Mouse (Mus musculus) heart, postnatal 36 days (tissue): Measurements from ENCODE around the gene Myh6. TPM values are rescaled to one million over a fixed set of nuclear protein-coding genes. Genes with fewer than 3 reads are reported as not detected.

Experiments
- DNase-seq, 2 experiments: peaks; one replicate each; pipeline ENCODE4 v3.0.0; 2021 to 2022
- intact Hi-C: fragments of 180-260 bp; cut with DNase I; formaldehyde crosslinking; loops from one replicate; pipeline ENCODE4 v1.15.1; 2025
- total RNA-seq, 2 experiments: library from RNA; stranded (reverse); gene quantifications; 2 replicates each; pipeline ENCODE4 v1.2.3; 2021

The Myh6 gene
- total RNA-seq, 2 experiments from 2014 or later = 23,066 to 24,862 TPM

GRCm38 (mm10) chr14:54937361-54938182 lies 29.2 kb downstream of the Myh6 start:
- intact Hi-C loops = loop anchor here (2.0 kb wide), 1 partner anchor 95 kb away; no protein-coding TSS in a partner anchor
- DNase-seq = peak in 1 of 2 experiments; percentile 8

DNA sequence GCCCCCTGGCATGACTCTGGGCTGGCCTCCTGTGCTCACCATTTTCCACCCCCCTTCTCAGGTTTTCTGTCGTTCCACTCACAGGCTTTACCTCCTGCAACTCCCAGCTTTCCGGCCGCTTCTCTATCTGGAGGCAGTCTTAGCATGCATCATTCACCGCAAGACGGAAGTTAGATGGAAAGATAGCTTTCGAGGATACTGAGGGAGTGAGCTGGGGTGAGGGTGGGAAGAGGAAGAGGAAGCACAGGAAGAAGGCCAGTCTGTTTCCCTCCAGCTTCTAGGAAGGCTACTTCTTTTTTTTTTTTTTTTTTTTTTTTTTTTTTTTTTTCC lies 29.9 kb downstream of the Myh6 start:
- no peak for DNase-seq
- intact Hi-C loops = no loop called here

- peak in 1 of 2 experiments; percentile 5 for DNase-seq
- intact Hi-C loops = no loop called here
These were observed 30.6 kb downstream of the Myh6 start, which contains the start of gene Cmtm5 for GRCm38 (mm10) chr14:54935904-54936830. Cmtm5 (plus strand) TSS chr14:54936261.

- DNase-seq = no peak
- intact Hi-C loops = no loop called here
These were observed 34.0 kb downstream of the Myh6 start, which contains the start of gene Il25 for GRCm38 (mm10) chr14:54932645-54933150. Il25 (plus strand) TSS chr14:54932695.

DNA sequence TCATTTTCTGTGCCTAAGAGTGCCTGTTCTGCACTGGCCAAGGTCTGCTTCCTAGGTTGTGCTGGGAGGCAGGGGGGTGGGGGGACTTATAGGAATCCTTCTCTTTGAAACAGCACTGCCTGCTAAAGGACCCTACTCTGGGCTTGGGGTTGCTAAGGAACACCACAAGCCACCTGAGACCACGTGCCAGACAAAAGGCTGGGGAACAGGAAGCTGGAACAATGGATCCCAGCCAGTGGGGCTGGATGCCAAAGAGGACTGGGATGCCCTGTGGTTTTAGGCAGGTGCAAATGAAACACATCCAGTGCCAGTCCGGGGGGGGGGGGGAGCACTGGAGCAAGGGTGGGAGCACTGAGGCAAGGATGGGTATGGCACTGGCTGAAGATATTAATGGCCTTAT lies 36.3 kb downstream of the Myh6 start:
- intact Hi-C loops = no loop called here
- no peak for DNase-seq

- intact Hi-C loops = no loop called here
These were observed 36.9 kb downstream of the Myh6 start for GRCm38 (mm10) chr14:54929801-54930200.

GRCm38 (mm10) chr14:54927296-54927695 lies 39.4 kb downstream of the Myh6 start:
- intact Hi-C loops = no loop called here
- no peak for DNase-seq

More at GRCm38 (mm10) chr14:54929801-54930200, 36.9 kb downstream of the Myh6 start:
- no peak for DNase-seq

DNA sequence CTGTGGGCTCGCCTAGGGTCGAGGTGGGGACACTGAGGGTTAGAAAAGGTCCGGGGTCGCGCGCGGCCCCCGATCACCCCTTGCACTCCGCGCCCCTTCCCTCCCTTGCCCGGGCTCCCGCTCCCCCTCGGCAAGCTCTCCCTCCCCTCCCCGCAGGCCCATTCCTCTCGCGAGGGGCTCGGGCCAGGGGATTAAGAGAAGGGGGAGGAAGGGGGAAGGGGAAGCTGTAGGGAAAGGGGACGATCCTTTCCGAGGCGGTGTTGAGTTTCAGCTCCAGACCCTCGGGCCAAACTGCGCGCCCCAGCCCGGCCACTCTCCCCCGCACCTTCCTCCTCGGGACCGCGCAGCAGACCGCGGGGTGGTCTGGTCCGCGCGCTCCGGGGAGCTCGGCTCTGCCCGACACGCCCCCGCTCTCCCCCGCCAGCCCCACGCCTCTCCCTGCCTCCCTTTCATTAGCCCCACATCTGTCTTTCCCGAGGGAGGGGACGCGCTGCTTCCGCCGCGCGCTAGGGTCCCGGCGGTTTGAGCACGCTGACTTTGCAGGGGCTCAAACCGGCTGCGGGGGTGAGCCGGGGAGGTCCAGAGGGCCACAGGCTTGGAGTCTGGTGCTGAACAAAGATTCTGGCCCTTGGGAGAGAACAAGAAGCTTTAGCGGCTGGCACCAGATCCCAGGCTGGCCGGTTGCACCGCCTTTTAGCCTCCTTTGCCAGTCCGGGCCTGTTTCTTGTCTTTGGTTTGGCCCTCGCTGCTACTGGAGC lies 40.1 kb downstream of the Myh6 start:
- intact Hi-C loops = no loop called here
- peak; percentile 62 to 65 for DNase-seq

GRCm38 (mm10) chr14:54925349-54926342 lies 41.1 kb downstream of the Myh6 start, which contains the start of gene Efs:
Efs (minus strand) TSS chr14:54926126.
- intact Hi-C loops = no loop called here
- DNase-seq = peak; percentile 59 to 73

DNA sequence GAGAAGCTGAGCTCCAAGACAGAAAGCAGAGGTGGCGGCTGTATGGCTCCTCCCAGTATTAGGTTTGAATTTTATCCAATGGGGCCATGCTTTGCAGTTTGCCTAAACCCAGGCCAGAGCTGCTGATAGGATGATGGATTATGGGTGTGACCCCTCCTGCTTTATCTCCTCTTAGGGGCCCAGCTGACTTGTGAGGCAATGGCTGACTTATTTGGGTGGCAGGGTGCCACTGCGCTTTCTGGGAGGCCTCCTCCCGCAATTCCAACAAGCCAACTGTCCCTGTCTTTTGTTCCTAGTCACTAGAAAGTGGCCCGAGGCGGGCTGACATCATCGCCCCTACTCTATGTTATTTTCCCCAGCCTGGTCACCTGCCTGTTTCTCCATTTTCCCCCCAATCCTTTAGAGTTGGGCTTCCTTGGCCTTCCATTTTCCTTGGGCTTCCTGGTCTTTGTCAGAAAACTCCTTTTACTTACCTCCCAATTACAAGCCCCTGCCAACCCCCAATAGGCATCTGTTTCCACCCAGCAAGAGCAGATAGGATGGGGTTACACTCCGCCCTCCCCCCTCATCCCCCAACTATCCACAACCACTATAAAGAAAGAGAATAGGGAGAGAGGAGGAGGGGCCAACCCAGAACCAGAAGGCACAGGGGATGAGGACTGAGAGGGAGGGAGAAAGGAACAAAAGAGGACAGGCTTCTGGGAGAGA lies 41.9 kb downstream of the Myh6 start:
- intact Hi-C loops = no loop called here
- DNase-seq = peak; percentile 59 to 64

- DNase-seq = no peak
- intact Hi-C loops = no loop called here
These were observed 46.5 kb downstream of the Myh6 start for GRCm38 (mm10) chr14:54920076-54920685.

GRCm38 (mm10) chr14:54913343-54913742 lies 53.4 kb downstream of the Myh6 start:
- no peak for DNase-seq
- intact Hi-C loops = no loop called here

- peak; percentile 70 to 72 for DNase-seq
- intact Hi-C loops = no loop called here
These were observed 53.8 kb downstream of the Myh6 start, which contains the start of gene Slc22a17 for GRCm38 (mm10) chr14:54912886-54913285. Slc22a17 (minus strand) TSS chr14:54913132.

DNA sequence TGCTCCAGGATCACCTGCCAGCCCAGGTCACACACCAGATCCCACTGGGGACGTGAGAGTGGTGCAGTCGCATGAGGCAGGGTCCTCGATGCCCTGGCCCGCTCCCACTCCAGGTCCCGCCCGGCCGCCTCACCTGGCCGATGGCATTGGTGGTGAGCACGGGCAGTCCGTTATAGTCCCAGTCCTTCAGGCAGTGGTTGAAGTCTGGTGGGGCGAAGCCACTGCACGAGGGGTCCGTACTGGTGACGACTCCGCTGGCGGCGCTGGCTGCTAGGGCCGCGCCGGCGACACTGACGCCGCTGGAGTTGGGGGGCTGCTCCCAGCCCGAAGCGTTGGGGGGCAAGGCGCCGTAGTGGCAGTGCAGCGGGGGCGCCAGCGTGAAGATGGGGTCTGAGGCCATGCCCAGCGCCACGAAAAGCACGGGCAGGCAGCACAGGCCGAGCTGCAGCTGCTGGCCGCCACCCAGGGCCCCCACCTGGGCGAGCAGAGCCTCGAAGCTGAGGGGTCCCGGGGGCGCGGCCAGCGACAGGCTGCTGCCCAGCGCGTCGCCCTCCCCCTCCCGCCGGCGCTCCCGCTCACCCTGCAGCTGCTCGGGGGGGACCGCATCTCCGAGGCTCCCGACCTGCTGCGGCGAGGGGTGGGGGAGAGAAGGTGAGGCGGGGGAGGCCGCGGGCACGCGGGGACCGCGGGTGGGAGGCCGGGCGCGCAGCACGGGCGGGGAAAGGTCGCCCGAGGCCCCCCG lies 54.4 kb downstream of the Myh6 start:
- intact Hi-C loops = no loop called here
- no peak for DNase-seq

DNA sequence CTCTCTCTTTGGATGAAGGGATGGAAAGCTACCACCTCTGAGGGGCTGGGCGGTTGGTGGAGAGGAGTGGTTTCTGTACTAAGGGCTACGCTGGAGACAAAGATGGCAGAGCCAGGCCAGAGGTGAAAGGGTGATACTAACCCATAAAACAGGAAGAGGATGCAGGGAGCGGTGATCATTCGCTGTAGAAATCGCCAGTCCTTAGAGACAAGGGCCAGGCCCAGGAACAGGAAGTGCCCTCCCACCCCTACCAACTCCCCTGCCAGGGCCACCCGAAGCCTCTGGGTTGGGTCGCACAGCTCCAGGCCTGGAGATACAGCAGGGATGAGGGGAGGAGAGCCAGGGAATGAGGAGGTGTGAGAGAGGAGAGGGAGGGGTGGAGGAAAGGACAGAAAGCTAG lies 58.0 kb downstream of the Myh6 start:
- no peak for DNase-seq
- intact Hi-C loops = no loop called here

DNA sequence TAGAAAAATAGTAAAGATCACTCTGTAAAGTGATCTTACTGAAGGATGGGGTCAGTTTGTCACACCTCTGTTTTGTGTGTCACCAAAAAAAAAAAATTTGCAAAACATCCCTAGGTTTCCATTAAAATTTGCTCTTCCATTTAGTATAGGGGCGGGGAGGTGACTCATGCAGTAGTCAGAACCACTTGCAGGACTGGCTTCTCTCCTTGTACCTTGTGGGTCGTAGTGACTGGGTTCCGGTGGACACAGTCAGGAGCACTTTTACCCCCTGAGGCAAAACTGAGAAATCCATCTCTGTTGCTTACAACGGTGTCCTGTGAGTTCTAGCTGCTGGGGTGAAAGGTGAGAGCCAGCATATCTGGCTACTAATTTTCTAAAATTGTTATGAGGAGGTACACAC lies 63.1 kb downstream of the Myh6 start:
- no peak for DNase-seq
- intact Hi-C loops = no loop called here

DNA sequence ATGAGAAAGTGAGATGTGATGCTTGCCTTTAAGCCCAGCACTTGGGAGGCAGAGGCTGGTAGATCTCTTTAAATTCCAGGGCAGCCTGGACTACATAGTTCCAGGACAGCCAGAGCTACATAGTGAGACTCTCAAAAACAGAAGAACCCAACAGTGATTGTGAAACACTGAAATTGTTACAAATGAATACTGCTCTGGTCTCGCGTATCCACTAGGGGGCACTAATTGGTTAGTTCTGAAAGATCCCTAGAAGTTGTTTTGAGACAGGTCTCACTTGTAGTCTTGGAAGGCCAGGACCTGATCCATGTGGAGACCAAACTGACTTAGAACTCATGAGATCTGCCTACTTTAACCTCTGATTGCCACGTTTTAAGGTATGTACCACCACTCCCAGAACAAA lies 66.3 kb downstream of the Myh6 start:
- intact Hi-C loops = loop anchor here (1.0 to 2.0 kb wide), 3 partner anchors 39 to 178 kb away; partner anchors contain the start of gene Ngdn
- DNase-seq = peak; percentile 59 to 67
